Mouse (Mus musculus) embryonic fibroblast, embryonic 13.5 days (primary cell): ENCODE measurements around the gene Dgcr2.

Source experiments
- CTCF ChIP-seq: IDR thresholded peaks from 2 replicates; pipeline ENCODE4 v1.5.1; 2011; ENCODE audit warnings: mild to moderate bottlenecking, control low read depth, low read length, moderate library complexity, borderline replicate concordance; ENCODE audit not compliant: insufficient read depth
- POLR2A ChIP-seq: IDR thresholded peaks from 2 replicates; pipeline ENCODE4 v1.6.1; 2011; ENCODE audit warnings: low read depth, mild to moderate bottlenecking, control low read depth, low read length, moderate library complexity

DNA sequence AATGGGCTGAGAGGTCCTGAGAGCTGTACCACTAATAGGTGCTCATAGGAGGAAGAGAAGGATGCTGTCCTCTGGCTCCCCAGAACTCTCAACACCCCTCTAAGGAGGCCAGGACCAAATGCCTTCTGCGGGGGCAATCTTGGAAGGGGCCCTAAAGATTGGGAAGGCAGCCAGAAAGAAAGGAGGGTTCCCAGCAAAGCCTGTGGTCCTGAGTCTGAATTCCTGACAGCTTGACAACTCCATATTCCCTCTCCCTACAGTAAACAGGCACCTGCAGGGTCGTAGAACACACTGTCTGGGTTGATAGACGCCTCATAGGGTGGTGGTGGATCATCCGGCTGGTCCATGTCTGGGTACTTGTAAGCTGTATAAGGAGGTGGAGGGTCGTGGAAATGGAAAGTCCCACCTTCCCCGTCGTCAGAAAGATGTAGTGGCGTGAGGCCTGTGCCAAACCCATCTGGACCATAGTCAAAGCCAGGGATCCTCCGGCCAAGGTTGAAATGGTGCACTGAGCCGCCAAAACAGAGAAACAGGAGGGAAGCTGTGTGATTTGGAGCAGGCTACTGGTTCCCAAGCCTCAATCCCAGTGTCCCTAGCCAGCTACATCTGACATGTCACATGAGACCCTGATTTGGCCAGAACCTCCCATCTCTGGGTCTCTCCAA, 54.5 kb downstream of the Dgcr2 start:
- no peak for TF ChIP-seq CTCF
- no peak for TF ChIP-seq POLR2A
